Mouse (Mus musculus): ENCODE results near the gene Trim43c. TPM values are rescaled to one million over a fixed set of nuclear protein-coding genes. Genes with fewer than 3 reads are reported as not detected.

Gene Trim43c
- polyA plus RNA-seq (2021; fragmentation: Nextera tagmentation) = not detected in 2 replicates
- long read RNA-seq, experiment 1 = 0 reads
- long read RNA-seq, experiment 2 = 0 reads

DNA sequence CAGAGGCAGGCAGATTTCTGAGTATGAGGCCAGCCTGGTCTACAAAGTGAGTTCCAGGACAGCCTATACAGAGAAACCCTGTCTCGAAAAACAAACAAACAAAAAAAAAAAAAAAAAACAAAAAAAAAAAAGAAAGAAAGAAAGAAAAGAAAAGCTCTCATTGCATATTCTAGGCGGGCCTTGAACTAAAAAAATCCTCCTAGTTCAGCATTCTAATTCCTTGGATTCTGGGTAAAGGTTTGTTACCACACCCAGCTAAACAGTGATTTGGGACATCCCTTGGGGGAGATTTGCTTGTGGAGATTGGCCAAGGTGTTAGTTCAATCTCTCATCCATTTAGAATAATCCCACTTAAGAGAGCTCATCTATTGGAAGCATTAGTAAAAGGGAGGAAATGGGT is at the start of gene Trim43c:
TSS of gene Trim43c (plus strand) at position 301 of the 400 bp plus-strand sequence.

Other genes starting within 250 kb of the Trim43c start
- gene Mthfsl, start 118.9 kb upstream of the Trim43c start, polyA plus RNA-seq (2021; fragmentation: Nextera tagmentation) = 97.7 and 97.8 TPM in 2 replicates
- 0.34 and 0.43 TPM in 2 replicates for gene Bcl2a1d, start 107.2 kb upstream of the Trim43c start, polyA plus RNA-seq (2021; fragmentation: Nextera tagmentation)
- 1.1 and 1.3 TPM in 2 replicates for gene Bcl2a1a, start 117.7 kb downstream of the Trim43c start, polyA plus RNA-seq (2021; fragmentation: Nextera tagmentation)